Mouse (Mus musculus) left cerebral cortex, adult 9 months (tissue): ENCODE results near the gene Fbxw4.
"Not testable (repeated sequence)": the region's sequence is repeated elsewhere in the genome, so short reads cannot be mapped to it uniquely, and the experiment has no call there.

Experiments
- DNase-seq, 2 experiments: peaks; one replicate each; pipeline ENCODE4 v3.0.0; 2022; ENCODE audit warnings: low spot score in 2 of 2

Gene Fbxw4

GRCm38 (mm10) chr19:45656810-45657595 lies 3.1 kb downstream of the Fbxw4 start:
- DNase-seq: no peak

GRCm38 (mm10) chr19:45655870-45656269 lies 4.2 kb downstream of the Fbxw4 start:
- no peak for DNase-seq

- no peak for DNase-seq
Observed at GRCm38 (mm10) chr19:45653986-45654385, 6.1 kb downstream of the Fbxw4 start.

- DNase-seq: no peak
Observed at GRCm38 (mm10) chr19:45652286-45652988, 7.7 kb downstream of the Fbxw4 start.

- DNase-seq: no peak
Observed at GRCm38 (mm10) chr19:45651524-45651923, 8.6 kb downstream of the Fbxw4 start.

GRCm38 (mm10) chr19:45649776-45650175 lies 10.3 kb downstream of the Fbxw4 start:
- no peak for DNase-seq

- DNase-seq: not testable (repeated sequence)
Observed at GRCm38 (mm10) chr19:45648469-45648868, 11.6 kb downstream of the Fbxw4 start.

- no peak for DNase-seq
Observed at GRCm38 (mm10) chr19:45646866-45647265, 13.2 kb downstream of the Fbxw4 start.

- DNase-seq: no peak
Observed at GRCm38 (mm10) chr19:45640691-45641090, 19.4 kb downstream of the Fbxw4 start.

- DNase-seq: no peak
Observed at GRCm38 (mm10) chr19:45635960-45636359, 24.2 kb downstream of the Fbxw4 start.

GRCm38 (mm10) chr19:45631584-45631983 lies 28.5 kb downstream of the Fbxw4 start:
- no peak for DNase-seq

- DNase-seq: no peak
Observed at GRCm38 (mm10) chr19:45630953-45631352, 29.2 kb downstream of the Fbxw4 start.

- DNase-seq: no peak
Observed at GRCm38 (mm10) chr19:45629219-45629618, 30.9 kb downstream of the Fbxw4 start.

- DNase-seq: no peak
Observed at GRCm38 (mm10) chr19:45628649-45629048, 31.5 kb downstream of the Fbxw4 start.

- no peak for DNase-seq
Observed at GRCm38 (mm10) chr19:45627036-45627435, 33.1 kb downstream of the Fbxw4 start.

GRCm38 (mm10) chr19:45623710-45624109 lies 36.4 kb downstream of the Fbxw4 start:
- DNase-seq: no peak

GRCm38 (mm10) chr19:45622144-45622543 lies 38.0 kb downstream of the Fbxw4 start:
- DNase-seq: no peak

GRCm38 (mm10) chr19:45621061-45621460 lies 39.1 kb downstream of the Fbxw4 start:
- no peak for DNase-seq

- no peak for DNase-seq
Observed at GRCm38 (mm10) chr19:45619744-45620501, 40.2 kb downstream of the Fbxw4 start.

- no peak for DNase-seq
Observed at GRCm38 (mm10) chr19:45618184-45618583, 41.9 kb downstream of the Fbxw4 start.

- no peak for DNase-seq
Observed at GRCm38 (mm10) chr19:45616735-45617134, 43.4 kb downstream of the Fbxw4 start.

GRCm38 (mm10) chr19:45616214-45616518 lies 43.9 kb downstream of the Fbxw4 start:
- DNase-seq: no peak
